Comparison of ENCODE assay signal across 40 mouse cellular contexts in genomic region chr19:7553441-7553840, GRCm38 (mm10). TPM values are rescaled to one million over a fixed set of nuclear protein-coding genes. Genes with fewer than 3 reads are reported as not detected.
DNase-seq lines count a peak whose midpoint lies in the region; ATAC-seq lines count a peak whose summit lies in the region.
"Had no signal": no experiment of that assay in that cellular context is flagged by ENCODE, and none has a peak within 500 bp of the region (broad histone marks: within the 10 kb centered on the region; RNA-seq: fewer than 3 reads in every experiment).

No protein-coding gene starts in this region.

- no peaks in the 10 kb centered on the region for H3K36me3 ChIP-seq in erythroblast, embryonic 14.5 days (ENCODE audit: control insufficient read depth)
- no peaks in the 10 kb centered on the region for H3K36me3 ChIP-seq in liver, embryonic 13.5 days
- no peaks in the 10 kb centered on the region for H3K36me3 ChIP-seq in neural tube, embryonic 15.5 days
- H3K36me3 ChIP-seq: heart, embryonic 13.5 days; intestine, embryonic 15.5 days; limb, embryonic 10.5 days; limb, embryonic 15.5 days; lung, embryonic 15.5 days; midbrain, embryonic 12.5 days; neural tube, embryonic 12.5 days had no signal

- H3K4me3 ChIP-seq in erythroblast, embryonic 14.5 days (replicated peaks), result peak overlapping the region; percentile 37
- H3K4me3 ChIP-seq in liver, embryonic 13.5 days (replicated peaks), result no peak overlapping the region
- H3K4me3 ChIP-seq in neural tube, embryonic 15.5 days (replicated peaks), result no peak overlapping the region
- H3K4me3 ChIP-seq: heart, embryonic 13.5 days; intestine, embryonic 15.5 days; limb, embryonic 10.5 days; limb, embryonic 15.5 days; lung, embryonic 15.5 days; midbrain, embryonic 12.5 days; myocyte; neural tube, embryonic 12.5 days had no signal

- H3K4me2 ChIP-seq in liver, embryonic 13.5 days, result peak overlapping the region; percentile 49
- no peak overlapping the region for H3K4me2 ChIP-seq in neural tube, embryonic 15.5 days
- H3K4me2 ChIP-seq: heart, embryonic 13.5 days; intestine, embryonic 15.5 days; limb, embryonic 15.5 days; lung, embryonic 15.5 days; midbrain, embryonic 12.5 days; neural tube, embryonic 12.5 days had no signal

- ATAC-seq in liver, embryonic 13.5 days (ENCODE audit: low read depth), result peak; percentile 51
- ATAC-seq in neural tube, embryonic 15.5 days (ENCODE audit: low FRiP score), result no peak
- ATAC-seq: forebrain, embryonic 16.5 days; hindbrain, embryonic 16.5 days; intestine, embryonic 15.5 days had no signal

- H3K4me1 ChIP-seq in erythroblast, embryonic 14.5 days (ENCODE audit: control insufficient read depth), result peaks cover 80% of the 10 kb centered on the region
- peaks cover 64% of the 10 kb centered on the region for H3K4me1 ChIP-seq in liver, embryonic 13.5 days (replicated peaks)
- peaks cover 10% of the 10 kb centered on the region for H3K4me1 ChIP-seq in neural tube, embryonic 15.5 days

- peak overlapping the region; percentile 57; the same call in 1 of the 2 replicates for H3K9ac ChIP-seq in liver, embryonic 13.5 days
- H3K9ac ChIP-seq in neural tube, embryonic 15.5 days (replicated peaks), result no peak overlapping the region
- H3K9ac ChIP-seq: heart, embryonic 13.5 days; intestine, embryonic 15.5 days; limb, embryonic 15.5 days; lung, embryonic 15.5 days; midbrain, embryonic 12.5 days; neural tube, embryonic 12.5 days had no signal

- H3K27ac ChIP-seq in liver, embryonic 13.5 days, result peak overlapping the region; percentile 93
- no peak overlapping the region for H3K27ac ChIP-seq in neural tube, embryonic 15.5 days (replicated peaks)
- H3K27ac ChIP-seq: intestine, embryonic 15.5 days; limb, embryonic 10.5 days; limb, embryonic 15.5 days; lung, embryonic 15.5 days; midbrain, embryonic 12.5 days; neural tube, embryonic 12.5 days; stomach, postnatal 0 days had no signal

- no peaks in the 10 kb centered on the region for H3K27me3 ChIP-seq in erythroblast, embryonic 14.5 days (ENCODE audit: control insufficient read depth)
- H3K27me3 ChIP-seq in liver, embryonic 13.5 days, result no peaks in the 10 kb centered on the region
- H3K27me3 ChIP-seq in neural tube, embryonic 15.5 days (replicated peaks), result 0 out of 2 replicates have a peak, but pooled peaks cover 6% of the 10 kb centered on the region
- H3K27me3 ChIP-seq: heart, embryonic 13.5 days; intestine, embryonic 15.5 days; limb, embryonic 15.5 days; lung, embryonic 15.5 days had no signal

- peak; percentile 37 for DNase-seq in spleen, adult 12 weeks (ENCODE audit: low spot score)
- no peak for DNase-seq in spleen, adult 18-20 months
- peak; percentile 53 for DNase-seq in liver, embryonic 13.5 days
- no peak for DNase-seq in gastrocnemius, adult 18-20 months (ENCODE audit: low spot score)
- no peak for DNase-seq in adrenal gland, postnatal 10 days
- no peak for DNase-seq in gastrocnemius, adult 8-10 months (ENCODE audit: low spot score in 2 of 2)
- DNase-seq: adrenal gland, adult 8-10 months; cerebellum, adult 11 months; cerebellum, adult 9-10 months; cerebellum, postnatal 36 days; gastrocnemius, postnatal 10 days; heart, postnatal 10 days; kidney, adult 2 months; kidney, postnatal 4 days; layer of hippocampus, postnatal 36 days; thymus, adult 18-20 months; thymus, postnatal 36 days had no signal

- H3K9me3 ChIP-seq in erythroblast, embryonic 14.5 days (ENCODE audit: control insufficient read depth, low read length), result no peaks in the 10 kb centered on the region
- H3K9me3 ChIP-seq in liver, embryonic 13.5 days (replicated peaks), result no peaks in the 10 kb centered on the region
- H3K9me3 ChIP-seq in neural tube, embryonic 15.5 days (replicated peaks), result no peaks in the 10 kb centered on the region
- H3K9me3 ChIP-seq: heart, embryonic 13.5 days; intestine, embryonic 15.5 days; limb, embryonic 10.5 days; limb, embryonic 15.5 days; lung, embryonic 15.5 days; midbrain, embryonic 12.5 days; neural tube, embryonic 12.5 days had no signal

RNA-seq across cellular contexts. Expression of gene Pla2g16, which starts 3.8 kb away (rescaled TPM):
- polyA plus RNA-seq in erythroblast, embryonic 14.5 days (2012), result 5.9 and 6.6 TPM in 2 replicates
- 24.6 and 27.1 TPM in 2 replicates for polyA plus RNA-seq in liver, embryonic 13.5 days (2015; fragmentation: Nextera tagmentation; extraction: Ambion mirVana)
- total RNA-seq in gastrocnemius, adult 18-20 months (2021), result 100 to 1,000 TPM; 102 to 122 TPM
- total RNA-seq in adrenal gland, postnatal 10 days (2021), result 10 to 100 TPM; 83.3 to 97.3 TPM
- polyA plus RNA-seq in neural tube, embryonic 15.5 days (2015; fragmentation: Nextera tagmentation; extraction: Ambion mirVana), result 4.7 and 6.9 TPM in 2 replicates
- 100 to 1,000 TPM in 2 of 4 experiments, 10 to 100 TPM in 2; 97.9 to 127 (median 108) TPM for total RNA-seq in gastrocnemius, adult 8-10 months (2022)

RNA-seq across cellular contexts. Expression of gene Lgals12, which starts 53.6 kb away (rescaled TPM):
- not detected in 2 replicates for polyA plus RNA-seq in erythroblast, embryonic 14.5 days (2012)
- not detected in 2 replicates for polyA plus RNA-seq in liver, embryonic 13.5 days (2015; fragmentation: Nextera tagmentation; extraction: Ambion mirVana)
- 1 to 10 TPM in 1 of 2 experiments, under 1 TPM in 1; 0.89 to 1.1 TPM for total RNA-seq in gastrocnemius, adult 18-20 months (2021)
- 10 to 100 TPM; 20.3 to 29.6 TPM for total RNA-seq in adrenal gland, postnatal 10 days (2021)
- 0.15 and 0.26 TPM in 2 replicates for polyA plus RNA-seq in neural tube, embryonic 15.5 days (2015; fragmentation: Nextera tagmentation; extraction: Ambion mirVana)
- total RNA-seq in gastrocnemius, adult 8-10 months (2022), result 1 to 10 TPM in 2 of 4 experiments, under 1 TPM in 2; 0.46 to 2.0 (median 1.2) TPM
- total RNA-seq: CH12.LX; hematopoietic stem cell, adult 5-6 weeks; megakaryocyte, adult 5-6 weeks had no signal
- polyA plus RNA-seq: C2C12; neural tube, embryonic 12.5 days had no signal

RNA-seq across cellular contexts. Expression of gene Hrasls5, which starts 58.9 kb away (rescaled TPM):
- polyA plus RNA-seq in erythroblast, embryonic 14.5 days (2012), result not detected in 2 replicates
- polyA plus RNA-seq in liver, embryonic 13.5 days (2015; fragmentation: Nextera tagmentation; extraction: Ambion mirVana), result not detected in 2 replicates
- not detected for total RNA-seq in gastrocnemius, adult 18-20 months (2021)
- under 1 TPM in 1 of 2 experiments, not detected in 1; 0.39 TPM for total RNA-seq in adrenal gland, postnatal 10 days (2021)
- not detected in 2 replicates for polyA plus RNA-seq in neural tube, embryonic 15.5 days (2015; fragmentation: Nextera tagmentation; extraction: Ambion mirVana)
- not detected for total RNA-seq in gastrocnemius, adult 8-10 months (2022)
- total RNA-seq: CH12.LX; ES-E14; gastrocnemius, postnatal 10 days; heart, adult 8-10 months; heart, postnatal 10 days; hematopoietic stem cell, adult 5-6 weeks; layer of hippocampus, postnatal 36 days; megakaryocyte, adult 5-6 weeks; midbrain, postnatal 0 days had no signal
- polyA plus RNA-seq: C2C12; embryonic facial prominence, embryonic 11.5 days; forebrain, embryonic 11.5 days; forebrain, embryonic 16.5 days; heart, embryonic 13.5 days; hindbrain, embryonic 16.5 days; intestine, embryonic 15.5 days; kidney, embryonic 16.5 days; limb, embryonic 10.5 days; limb, embryonic 15.5 days; midbrain, embryonic 12.5 days; midbrain, postnatal 0 days; neural tube, embryonic 12.5 days had no signal

RNA-seq across cellular contexts. Expression of gene Atl3, which starts 59.6 kb away (rescaled TPM):
- polyA plus RNA-seq in erythroblast, embryonic 14.5 days (2012), result 0.11 and 0.12 TPM in 2 replicates
- 6.9 and 7.0 TPM in 2 replicates for polyA plus RNA-seq in liver, embryonic 13.5 days (2015; fragmentation: Nextera tagmentation; extraction: Ambion mirVana)
- 1 to 10 TPM; 6.1 to 7.2 TPM for total RNA-seq in gastrocnemius, adult 18-20 months (2021)
- 100 to 1,000 TPM in 1 of 2 experiments, 10 to 100 TPM in 1; 92.3 to 110 TPM for total RNA-seq in adrenal gland, postnatal 10 days (2021)
- 7.0 and 7.6 TPM in 2 replicates for polyA plus RNA-seq in neural tube, embryonic 15.5 days (2015; fragmentation: Nextera tagmentation; extraction: Ambion mirVana)
- 1 to 10 TPM; 5.6 to 8.0 (median 7.1) TPM for total RNA-seq in gastrocnemius, adult 8-10 months (2022)

Comparison
In these comparisons a context has a peak if more than half of its experiments do, and no peak if none do; other contexts are left out.
1. DNase-seq: peak in spleen, adult 12 weeks (single experiment) and liver, embryonic 13.5 days (single experiment); none in spleen, adult 18-20 months (0 of 2), gastrocnemius, adult 18-20 months (single experiment), adrenal gland, postnatal 10 days (single experiment) and gastrocnemius, adult 8-10 months (0 of 2).
2. RNA of gene Lgals12, which starts 53.6 kb away (total RNA-seq): 20.3 to 29.6 TPM in adrenal gland, postnatal 10 days; 0.46 to 2.0 TPM in gastrocnemius, adult 8-10 months and 0.89 to 1.1 TPM in gastrocnemius, adult 18-20 months; every median in the first group is over 4 times any median in the second.